Mouse (Mus musculus) neural tube, embryonic 14.5 days (tissue): ENCODE measurements around the gene Borcs7. TPM values are rescaled to one million over a fixed set of nuclear protein-coding genes. Genes with fewer than 3 reads are reported as not detected.

ENCODE experiments used
- ATAC-seq: fragments of 200-750 bp; cut with Nextera tagmentation; 2 replicates; pipeline ENCODE4 v1.8.0; 2017; ENCODE audit warnings: low read depth, mild to moderate bottlenecking, moderate TSS enrichment, moderate library complexity
- H3K27ac ChIP-seq: fragments of 300-500 bp; sonication (generic); 2 replicates; pipeline ENCODE4 v1.5.1; 2014; ENCODE audit warnings: low read depth, mild to moderate bottlenecking, control low read depth, low read length, moderate library complexity, mixed read lengths
- H3K27me3 ChIP-seq: fragments of 300-500 bp; sonication (generic); 2 replicates; pipeline ENCODE4 v1.6.1; 2014; ENCODE audit warnings: low read length; ENCODE audit not compliant: control insufficient read depth, insufficient read depth
- H3K36me3 ChIP-seq: fragments of 300-500 bp; sonication (generic); 2 replicates; pipeline ENCODE4 v1.6.1; 2014; ENCODE audit warnings: low read length, mixed read lengths; ENCODE audit not compliant: control insufficient read depth, insufficient read depth
- H3K4me1 ChIP-seq: fragments of 300-500 bp; sonication (generic); 2 replicates; pipeline ENCODE4 v1.6.1; 2014; ENCODE audit warnings: low read length; ENCODE audit not compliant: control insufficient read depth, insufficient read depth
- H3K4me2 ChIP-seq: fragments of 300-500 bp; sonication (generic); 2 replicates; pipeline ENCODE4 v1.6.1; 2014; ENCODE audit warnings: mild to moderate bottlenecking, low read depth, low read length, control low read depth
- H3K4me3 ChIP-seq: fragments of 300-500 bp; sonication (generic); 2 replicates; pipeline ENCODE4 v1.5.1; 2014; ENCODE audit warnings: low read depth, low read length, control low read depth, mixed read lengths
- H3K9ac ChIP-seq: fragments of 300-500 bp; sonication (generic); replicated peaks from 2 replicates; pipeline ENCODE4 v1.6.1; 2014; ENCODE audit warnings: low read depth, mild to moderate bottlenecking, control low read depth, low read length, mixed read lengths
- H3K9me3 ChIP-seq: fragments of 300-500 bp; sonication (generic); 2 replicates; pipeline ENCODE4 v1.6.1; 2016; ENCODE audit warnings: low read length; ENCODE audit not compliant: control insufficient read depth
- WGBS: fragments of 180-500 bp; shearing (Covaris S2); extraction: QIAGEN DNeasy Blood & Tissue Kit; methylation state at CpG from one replicate; pipeline ENCODE4 v1.1.7; 2014; 5-methylcytosine and 5-hydroxymethylcytosine counted together
- polyA plus RNA-seq: library from polyadenylated mRNA; unstranded; fragments of >200 nt; fragmentation: Nextera tagmentation; extraction: Ambion mirVana; gene quantifications from 2 replicates; pipeline ENCODE4 v1.2.1, GENCODE M21; 2014

Borcs7 gene
- polyA plus RNA-seq, 1 experiment from 2014 or later: 28.2 TPM

DNA sequence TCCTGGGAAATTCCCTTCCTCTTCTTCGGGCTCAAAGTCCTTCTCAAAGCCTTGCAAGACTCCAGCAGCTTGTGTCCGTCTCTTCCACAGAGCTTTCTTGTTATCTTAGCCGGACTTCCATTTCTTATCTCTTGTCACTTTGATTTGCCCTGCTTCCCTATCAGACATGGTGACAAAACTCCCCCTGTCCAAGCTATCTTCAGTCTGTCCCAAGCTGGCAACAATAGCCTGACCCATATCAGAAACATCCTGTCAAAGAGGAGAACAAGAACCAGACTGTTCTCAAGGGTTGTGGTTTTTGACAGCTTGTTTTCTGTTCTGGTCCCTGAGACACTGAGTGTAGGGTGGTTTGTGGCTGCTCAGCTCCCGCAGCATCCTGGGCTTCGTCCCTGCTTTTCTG lies 45.5 kb downstream of the Borcs7 start:
- no peak for ATAC-seq
- WGBS: 79% methylated on average over 5 of the region's 5 CpGs
- Histone ChIP-seq H3K4me3 (no peak overlapping the region), H3K4me1 (no peaks in the 10 kb centered on the region), H3K9ac (no peak overlapping the region), H3K27ac (no peak overlapping the region), H3K9me3 (no peaks in the 10 kb centered on the region), H3K4me2 (no peak overlapping the region), H3K27me3 (no peaks in the 10 kb centered on the region), H3K36me3 (no peaks in the 10 kb centered on the region)

DNA sequence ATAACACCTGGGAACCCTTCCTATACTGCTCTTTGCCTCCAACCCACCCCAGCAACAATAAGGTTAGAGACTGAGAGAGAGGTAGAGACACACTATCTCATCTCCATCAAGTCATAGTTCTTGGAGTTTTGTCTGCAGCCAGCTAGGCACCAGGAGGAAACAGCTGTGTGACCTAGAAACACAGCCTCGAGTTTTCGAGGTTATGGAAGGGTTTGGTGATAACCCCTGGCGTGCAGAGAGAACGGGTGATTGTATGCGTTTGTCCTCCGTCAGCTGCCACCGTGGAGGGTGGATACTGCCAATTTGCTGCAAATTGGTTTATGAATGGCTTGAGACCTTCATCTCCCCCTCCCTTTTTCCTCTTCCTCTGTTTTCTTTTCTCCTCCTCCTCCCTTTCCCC lies 47.4 kb downstream of the Borcs7 start:
- Histone ChIP-seq H3K4me2 (no peak overlapping the region), H3K27ac (no peak overlapping the region), H3K27me3 (no peaks in the 10 kb centered on the region), H3K9me3 (no peaks in the 10 kb centered on the region), H3K9ac (no peak overlapping the region), H3K36me3 (no peaks in the 10 kb centered on the region), H3K4me1 (no peaks in the 10 kb centered on the region), H3K4me3 (no peak overlapping the region)
- ATAC-seq: no peak
- 80% methylated on average over 7 of the region's 7 CpGs for WGBS

DNA sequence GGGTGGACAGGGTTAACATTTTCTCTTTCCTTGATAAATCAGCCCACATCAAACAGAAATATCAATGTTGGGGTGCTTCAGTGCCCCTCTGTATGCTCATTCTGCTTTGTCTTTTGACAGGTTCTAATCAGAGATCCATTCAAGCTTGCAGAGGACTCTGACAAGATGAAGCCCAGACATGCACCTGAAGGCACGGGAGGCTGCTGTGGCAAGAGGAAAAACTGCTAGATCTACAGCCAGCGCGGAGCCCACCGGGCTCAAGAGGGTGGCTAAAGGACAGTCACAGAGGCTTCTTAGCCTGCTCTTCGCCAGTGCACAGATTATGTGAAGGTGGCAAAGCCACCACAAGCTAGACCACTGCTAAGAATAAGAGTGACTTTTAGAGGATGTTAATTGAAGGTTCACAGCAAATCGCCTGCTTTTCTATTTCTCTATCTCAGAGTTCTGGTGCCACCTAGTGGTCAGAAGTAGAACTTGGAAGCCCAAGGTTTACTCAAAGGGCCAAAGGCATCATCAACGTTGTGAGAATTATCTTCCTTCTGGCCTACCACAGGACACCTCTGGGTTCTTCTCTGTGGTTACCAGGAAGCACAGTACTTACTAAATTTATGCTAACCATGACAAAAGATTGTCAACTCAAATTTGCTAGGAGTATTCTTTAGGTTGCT lies 50.8 kb downstream of the Borcs7 start:
- no peak overlapping the region for H3K4me2 ChIP-seq
- 53% methylated on average over 7 of the region's 7 CpGs for WGBS
- ATAC-seq: no peak
- H3K36me3 ChIP-seq: no peaks in the 10 kb centered on the region
- no peak overlapping the region for H3K27ac ChIP-seq
- H3K9me3 ChIP-seq: no peaks in the 10 kb centered on the region
- H3K9ac ChIP-seq: no peak overlapping the region
- no peak overlapping the region for H3K4me3 ChIP-seq
- no peaks in the 10 kb centered on the region for H3K4me1 ChIP-seq
- no peaks in the 10 kb centered on the region for H3K27me3 ChIP-seq

DNA sequence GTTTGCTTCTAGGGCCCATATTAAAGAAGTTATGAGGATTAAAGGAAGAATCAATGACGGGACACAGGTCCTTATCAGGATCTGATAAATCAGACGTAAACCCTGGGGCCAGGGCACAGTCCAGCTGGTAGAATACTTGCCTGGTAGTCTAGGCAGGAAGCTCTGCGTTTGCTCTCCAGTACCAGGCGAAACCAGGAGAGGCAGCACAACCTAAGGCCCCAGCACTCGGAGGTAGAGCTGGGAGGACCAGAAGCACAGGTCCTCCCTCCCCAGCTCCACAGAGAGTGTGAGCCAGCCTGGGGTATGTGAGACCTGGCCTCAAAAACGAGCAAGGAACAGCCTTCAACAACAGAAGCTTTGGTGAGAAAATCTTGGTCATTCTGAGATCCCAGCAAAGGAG lies 51.9 kb downstream of the Borcs7 start:
- no peaks in the 10 kb centered on the region for H3K9me3 ChIP-seq
- H3K27ac ChIP-seq: no peak overlapping the region
- WGBS: 46% methylated on average over 6 of the region's 6 CpGs

DNA sequence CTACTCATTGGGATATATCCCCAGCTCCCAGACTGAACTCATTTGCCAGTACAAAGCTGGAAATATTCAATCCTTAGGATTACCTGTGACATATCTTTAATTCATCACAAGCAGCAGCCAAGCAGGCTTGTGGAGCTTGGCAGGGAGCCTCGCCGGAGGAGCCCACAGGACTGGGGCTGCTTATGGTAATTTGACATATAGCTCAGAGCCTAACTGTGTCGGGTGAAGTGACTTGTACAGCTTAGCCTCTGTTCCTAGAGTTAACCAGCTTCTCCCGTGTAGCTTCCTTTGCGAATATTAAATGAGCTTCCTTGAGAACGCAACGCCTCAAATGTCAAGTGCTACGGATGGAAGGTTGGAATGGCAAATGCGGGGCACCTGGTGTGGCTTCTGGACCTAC lies 55.0 kb downstream of the Borcs7 start:
- no peak overlapping the region for H3K4me3 ChIP-seq
- H3K9ac ChIP-seq: no peak overlapping the region
- H3K36me3 ChIP-seq: no peaks in the 10 kb centered on the region
- no peak overlapping the region for H3K4me2 ChIP-seq
- H3K27me3 ChIP-seq: no peaks in the 10 kb centered on the region
- H3K4me1 ChIP-seq: no peaks in the 10 kb centered on the region
- H3K9me3 ChIP-seq: no peaks in the 10 kb centered on the region
- ATAC-seq: no peak
- WGBS: 69% methylated on average over 9 of the region's 9 CpGs
- H3K27ac ChIP-seq: no peak overlapping the region

More for the DNA sequence above, 51.9 kb downstream of the Borcs7 start:
- H3K9ac ChIP-seq: no peak overlapping the region
- H3K4me3 ChIP-seq: no peak overlapping the region
- no peak for ATAC-seq
- H3K4me1 ChIP-seq: no peaks in the 10 kb centered on the region
- no peaks in the 10 kb centered on the region for H3K36me3 ChIP-seq
- no peaks in the 10 kb centered on the region for H3K27me3 ChIP-seq
- H3K4me2 ChIP-seq: no peak overlapping the region

DNA sequence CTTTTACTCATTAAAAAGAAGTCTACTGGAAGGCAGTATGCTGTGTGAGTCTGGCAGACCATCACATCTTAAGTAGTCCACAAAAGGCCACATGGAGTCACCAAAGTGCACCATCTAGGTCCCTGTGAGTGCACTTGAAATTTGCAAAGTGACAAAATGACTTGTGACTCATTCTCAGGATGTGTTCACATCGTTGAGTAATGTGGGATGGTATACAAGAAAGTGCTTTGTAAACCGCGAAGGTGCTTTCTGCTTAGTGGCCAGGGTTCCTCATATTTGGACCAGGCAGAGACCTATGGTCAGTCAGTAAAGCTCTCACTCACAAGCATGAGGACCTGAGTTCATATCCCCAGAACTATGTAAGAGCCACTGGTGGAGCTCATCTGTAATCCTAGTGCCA lies 58.1 kb downstream of the Borcs7 start:
- WGBS: 92% methylated on average over 3 of the region's 3 CpGs
- Histone ChIP-seq H3K4me2 (no peak overlapping the region), H3K9ac (no peak overlapping the region), H3K4me3 (no peak overlapping the region), H3K4me1 (no peaks in the 10 kb centered on the region), H3K36me3 (no peaks in the 10 kb centered on the region), H3K27ac (no peak overlapping the region), H3K27me3 (no peaks in the 10 kb centered on the region), H3K9me3 (no peaks in the 10 kb centered on the region)
- ATAC-seq: no peak

DNA sequence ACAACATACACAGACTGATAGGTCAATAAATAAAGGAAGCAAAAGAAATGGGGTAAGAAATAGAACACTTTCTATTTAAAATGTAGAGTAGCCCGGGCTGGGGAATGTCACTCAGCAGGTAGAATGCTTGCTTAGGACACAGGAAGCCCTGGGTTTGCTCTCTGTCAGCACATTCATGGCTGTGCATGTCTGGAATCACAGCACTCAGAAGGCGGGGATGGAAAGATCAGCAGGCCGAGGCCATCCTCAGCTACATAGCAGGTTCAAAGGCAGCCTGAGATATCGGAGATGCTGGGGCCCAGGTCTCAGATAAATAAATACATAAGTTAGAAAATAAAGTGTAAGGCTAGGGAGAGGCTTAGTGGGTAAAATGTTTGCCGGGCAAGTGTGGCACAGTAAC lies 62.5 kb downstream of the Borcs7 start:
- no peak for ATAC-seq
- Histone ChIP-seq H3K27me3 (no peaks in the 10 kb centered on the region), H3K9ac (no peak overlapping the region), H3K27ac (no peak overlapping the region), H3K4me1 (no peaks in the 10 kb centered on the region), H3K36me3 (no peaks in the 10 kb centered on the region), H3K4me3 (no peak overlapping the region), H3K4me2 (no peak overlapping the region), H3K9me3 (no peaks in the 10 kb centered on the region)
- WGBS: 88% methylated on average over 5 of the region's 5 CpGs

Other genes starting within 250 kb of the Borcs7 start
- gene Trim8, start 188.2 kb upstream of the Borcs7 start, polyA plus RNA-seq: 32.2 and 37.5 TPM in 2 replicates
- gene Arl3, start 116.7 kb upstream of the Borcs7 start, polyA plus RNA-seq: 134 and 160 TPM in 2 replicates
- gene Sfxn2, start 116.5 kb upstream of the Borcs7 start, polyA plus RNA-seq: 10.5 and 10.7 TPM in 2 replicates
- gene Wbp1l, start 90.8 kb upstream of the Borcs7 start, polyA plus RNA-seq: 28.2 and 35.2 TPM in 2 replicates
- 0.35 TPM in 1 of 2 replicates, not detected in the other for gene Cyp17a1, start 16.7 kb upstream of the Borcs7 start, polyA plus RNA-seq
- 44.3 and 47.8 TPM in 2 replicates for gene As3mt, start 17.6 kb downstream of the Borcs7 start, polyA plus RNA-seq
- gene Cnnm2, start 71.7 kb downstream of the Borcs7 start, polyA plus RNA-seq: 8.4 and 11.7 TPM in 2 replicates